Mouse (Mus musculus) liver, postnatal 0 days (tissue): ENCODE data around the gene C1ra.

Experiments
- CTCF ChIP-seq: sonication (generic); IDR thresholded peaks from 2 replicates; pipeline ENCODE4 v1.5.1; 2016; ENCODE audit warnings: antibody characterized with exemption, low read depth
- EP300 ChIP-seq: IDR thresholded peaks from 2 replicates; pipeline ENCODE4 v1.6.1; 2016; ENCODE audit warnings: antibody characterized with exemption, low read depth, mild to moderate bottlenecking

DNA sequence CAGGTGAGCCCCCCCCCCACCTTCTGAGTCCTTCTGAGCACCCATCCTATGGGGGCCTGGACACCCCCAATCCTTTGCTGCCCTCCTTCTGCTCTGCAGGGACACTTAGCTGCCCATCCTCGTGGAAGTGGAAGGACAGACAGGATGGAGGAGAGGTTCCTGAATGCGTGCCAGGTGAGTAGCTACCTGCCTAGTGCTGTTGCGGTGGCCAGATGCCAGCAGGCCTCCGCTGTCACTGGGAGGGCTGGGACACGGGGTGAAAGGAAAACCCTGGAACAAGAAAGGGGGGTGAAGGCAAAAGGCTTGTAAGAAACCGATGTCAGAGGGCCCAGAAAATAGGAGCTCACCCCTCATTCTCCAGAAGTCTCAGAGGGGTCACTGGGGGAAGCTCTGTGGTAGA, 5.2 kb upstream of the C1ra start:
- TF ChIP-seq CTCF (no peak), EP300 (no peak)
